Mouse (Mus musculus) lung, adult 2 months (tissue): ENCODE data around the gene Tnrc6a.

Experiments used
- CTCF ChIP-seq: fragments of 200-500 bp; IDR thresholded peaks from 2 replicates; pipeline ENCODE4 v1.5.1; 2011; ENCODE audit warnings: mild to moderate bottlenecking, low read length, control low read depth; ENCODE audit not compliant: insufficient read depth
- POLR2A ChIP-seq: fragments of 200-500 bp; IDR thresholded peaks from 2 replicates; pipeline ENCODE4 v1.6.1; 2011; ENCODE audit warnings: low read depth, mild to moderate bottlenecking, control low read depth, low read length, borderline replicate concordance; ENCODE audit errors: extremely low read depth

GRCm38 (mm10) chr7:123083441-123084123 is 40.1 kb upstream of the Tnrc6a start:
- TF ChIP-seq CTCF (no peak), POLR2A (no peak)
